Mouse (Mus musculus): Measurements from ENCODE around the gene Btbd35f15. TPM values are rescaled to one million over a fixed set of nuclear protein-coding genes. Genes with fewer than 3 reads are reported as not detected.
"Not testable (repeated sequence)": the region's sequence is repeated elsewhere in the genome, so short reads cannot be mapped to it uniquely, and the experiment has no call there.

Gene Btbd35f15
- total RNA-seq (2021): not detected
- long read RNA-seq, experiment 1: 0 reads
- long read RNA-seq, experiment 2: 0 reads

- DNase-seq; intact Hi-C loops (cut with DNase I): not testable (repeated sequence)
These were observed at the start of gene Btbd35f15 for GRCm38 (mm10) chrX:33577214-33577613. Btbd35f15 (minus strand) TSS chrX:33577314.

Other genes with a start within 250 kb of the Btbd35f15 start
- not detected for gene Btbd35f13, start 79.9 kb upstream of the Btbd35f15 start, total RNA-seq (2021)
- gene Btbd35f14, start 125.0 kb upstream of the Btbd35f15 start, total RNA-seq (2021): not detected

Data from heart, postnatal 14 days (tissue).